In the genomic region with DNA sequence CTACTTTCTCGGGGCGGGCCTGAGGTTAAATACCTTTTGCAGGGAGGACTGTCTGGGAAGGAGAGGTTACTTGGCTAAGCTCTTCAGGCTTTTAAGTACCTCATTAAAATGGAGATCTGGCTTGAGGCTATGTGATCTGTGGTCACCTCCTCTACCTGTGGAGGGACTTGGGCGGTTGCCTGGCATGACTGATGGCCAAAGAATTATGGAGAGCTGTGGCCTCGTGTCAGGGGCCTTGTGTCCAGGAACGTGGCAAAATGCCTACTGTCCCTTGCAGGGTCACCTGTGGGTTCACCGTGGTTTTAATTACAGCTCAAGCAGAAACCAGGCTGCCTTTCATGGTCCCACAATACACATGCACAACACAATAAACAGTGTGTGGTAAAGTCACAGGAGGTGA, we compare ENCODE assay signal across 23 mouse cellular contexts. TPM values are rescaled to one million over a fixed set of nuclear protein-coding genes. Genes with fewer than 3 reads are reported as not detected.
"Had no signal": no experiment of that assay in that cellular context is flagged by ENCODE, and none has a peak within 500 bp of the region (broad histone marks: within the 10 kb centered on the region; RNA-seq: fewer than 3 reads in every experiment).

No protein-coding gene starts in this region.

- H3K9me3 ChIP-seq: neural tube, embryonic 13.5 days; neural tube, embryonic 15.5 days; stomach, embryonic 15.5 days had no signal

- H3K4me1 ChIP-seq: neural tube, embryonic 13.5 days; neural tube, embryonic 15.5 days; stomach, embryonic 15.5 days had no signal

- H3K27ac ChIP-seq: neural tube, embryonic 13.5 days; neural tube, embryonic 15.5 days; stomach, embryonic 15.5 days; stomach, postnatal 0 days had no signal

- H3K4me3 ChIP-seq: neural tube, embryonic 13.5 days; neural tube, embryonic 15.5 days; stomach, embryonic 15.5 days had no signal

- H3K36me3 ChIP-seq: neural tube, embryonic 13.5 days; neural tube, embryonic 15.5 days; stomach, embryonic 15.5 days had no signal

- DNase-seq: retina, postnatal 1 day; right cerebral cortex, adult 18-20 months; right cerebral cortex, postnatal 14 days; right cerebral cortex, postnatal 25 days; right cerebral cortex, postnatal 4 days; spleen, adult 18-20 months; thymus, adult 18-20 months; thymus, adult 2 months; thymus, postnatal 14 days; thymus, postnatal 25 days; thymus, postnatal 36 days; thymus, postnatal 4 days had no signal

- H3K9ac ChIP-seq: neural tube, embryonic 13.5 days; neural tube, embryonic 15.5 days; stomach, embryonic 15.5 days had no signal

- H3K4me2 ChIP-seq: neural tube, embryonic 13.5 days; neural tube, embryonic 15.5 days; stomach, embryonic 15.5 days had no signal

- H3K27me3 ChIP-seq: neural tube, embryonic 13.5 days; neural tube, embryonic 15.5 days; stomach, embryonic 15.5 days had no signal

RNA-seq across cellular contexts. Expression of a gene that starts 1.7 kb away (rescaled TPM):
- polyA plus RNA-seq: neural tube, embryonic 13.5 days; neural tube, embryonic 14.5 days; neural tube, embryonic 15.5 days; small intestine, adult 2 months; spleen, adult 2 months; stomach, embryonic 14.5 days; stomach, embryonic 15.5 days; stomach, embryonic 16.5 days; stomach, postnatal 0 days; thymus, postnatal 0 days; urinary bladder, adult 2 months had no signal
